Mouse (Mus musculus) ES-Bruce4 (cell line): ENCODE data around the gene Smug1. TPM values are rescaled to one million over a fixed set of nuclear protein-coding genes. Genes with fewer than 3 reads are reported as not detected.

ENCODE experiments used
- H3K27ac ChIP-seq: 2 replicates; pipeline ENCODE4 v1.5.1; 2012; ENCODE audit warnings: low read length, inconsistent platforms; ENCODE audit not compliant: insufficient read depth
- H3K27me3 ChIP-seq: 2 replicates; pipeline ENCODE4 v1.6.1; 2012; ENCODE audit warnings: mild to moderate bottlenecking, low read length, inconsistent platforms; ENCODE audit not compliant: control insufficient read depth, poor library complexity, insufficient read depth, severe bottlenecking
- H3K36me3 ChIP-seq: 2 replicates; pipeline ENCODE4 v1.6.1; 2012; ENCODE audit warnings: inconsistent platforms, mild to moderate bottlenecking, low read length, moderate library complexity; ENCODE audit not compliant: control insufficient read depth, poor library complexity, insufficient read depth, severe bottlenecking
- H3K4me1 ChIP-seq: one replicate; pipeline ENCODE4 v1.8.1; 2011; ENCODE audit warnings: low read length; ENCODE audit not compliant: control insufficient read depth, insufficient read depth
- H3K4me3 ChIP-seq: 2 replicates; pipeline ENCODE4 v1.5.1; 2011; ENCODE audit warnings: low read depth, mild to moderate bottlenecking, low read length
- H3K9ac ChIP-seq: 2 replicates; pipeline ENCODE4 v1.6.1; 2012; ENCODE audit warnings: low read depth, mild to moderate bottlenecking, inconsistent platforms; ENCODE audit not compliant: poor library complexity, severe bottlenecking
- H3K9me3 ChIP-seq: replicated peaks from 2 replicates; pipeline ENCODE4 v1.6.1; 2012; ENCODE audit warnings: mild to moderate bottlenecking, low read length, inconsistent platforms; ENCODE audit not compliant: control insufficient read depth, poor library complexity, insufficient read depth, severe bottlenecking
- CTCF ChIP-seq: IDR thresholded peaks from one replicate; pipeline ENCODE4 v1.8.1; 2011; ENCODE audit warnings: low read depth, low read length
- EP300 ChIP-seq: IDR thresholded peaks from 2 replicates; pipeline ENCODE4 v1.6.1; 2011; ENCODE audit warnings: low read depth, low read length; ENCODE audit not compliant: insufficient read depth
- POLR2A ChIP-seq: IDR thresholded peaks from one replicate; pipeline ENCODE4 v1.8.1; 2011; ENCODE audit warnings: low read length; ENCODE audit not compliant: insufficient read depth
- polyA plus RNA-seq: library from polyadenylated mRNA; stranded (reverse); fragments of >200 nt; gene quantifications from 2 replicates; pipeline ENCODE4 v1.2.4, GENCODE M21; 2011; ENCODE audit warnings: low read depth; ENCODE audit not compliant: missing spikeins, insufficient read depth, insufficient read length

Smug1 gene
- polyA plus RNA-seq, 1 experiment = 15.3 TPM

DNA sequence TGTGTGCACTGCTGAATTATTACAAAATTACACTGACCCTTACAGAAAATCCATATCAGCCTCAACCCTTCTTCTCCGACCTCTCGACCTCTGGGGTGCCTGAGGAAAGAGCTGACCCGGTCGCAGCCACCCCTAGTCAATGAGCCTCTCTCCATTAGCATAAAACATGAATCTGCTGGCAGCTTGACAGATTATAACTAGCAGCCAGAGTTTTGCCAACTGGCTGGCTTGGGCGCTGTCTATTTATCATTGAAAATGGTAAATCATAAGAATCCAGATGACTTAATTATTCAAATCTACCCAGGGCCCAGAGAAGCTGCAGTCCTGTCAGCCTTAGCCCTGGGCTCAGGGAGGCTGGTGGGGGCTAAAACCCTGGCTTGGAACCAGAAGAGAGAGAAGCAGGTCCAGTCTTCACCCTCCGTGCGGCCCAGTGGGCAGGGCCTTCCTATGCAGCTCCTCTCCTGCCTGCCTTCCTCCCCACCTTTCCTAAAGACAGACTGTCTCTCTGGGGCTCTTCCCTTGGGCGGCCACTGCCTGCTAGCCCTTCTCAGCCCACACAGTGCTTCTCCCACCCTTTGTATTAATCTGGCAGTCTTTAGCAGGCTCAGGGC lies 58.7 kb downstream of the Smug1 start:
- Histone ChIP-seq H3K4me1 (no peaks in the 10 kb centered on the region), H3K27me3 (no peaks in the 10 kb centered on the region), H3K27ac (no peak overlapping the region)

DNA sequence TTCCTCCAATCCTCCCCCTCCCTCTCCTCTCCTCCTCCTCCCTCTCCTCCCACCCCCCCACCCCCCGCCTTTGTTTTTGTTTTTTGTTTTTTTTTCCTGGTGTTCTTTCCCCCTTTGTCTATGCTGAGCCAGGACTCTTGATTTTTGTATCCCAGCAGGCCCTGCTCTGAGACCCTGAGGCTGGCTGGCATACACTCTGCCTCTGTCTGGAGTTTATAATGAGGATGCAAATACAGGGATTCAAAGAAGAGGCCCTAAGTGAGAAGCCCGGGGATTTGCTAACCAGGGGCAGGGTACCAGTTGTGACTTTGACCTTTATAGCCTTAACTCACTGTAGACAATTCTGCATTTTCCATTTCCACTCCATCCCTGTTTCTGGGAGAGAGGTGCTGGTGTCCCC lies 60.7 kb downstream of the Smug1 start:
- TF ChIP-seq EP300 (no peak), POLR2A (no peak), CTCF (no peak)
- Histone ChIP-seq H3K27ac (no peak overlapping the region), H3K9me3 (no peaks in the 10 kb centered on the region), H3K4me1 (no peaks in the 10 kb centered on the region), H3K27me3 (peaks cover 8% of the 10 kb centered on the region), H3K36me3 (no peaks in the 10 kb centered on the region), H3K4me3 (no peak overlapping the region), H3K9ac (no peak overlapping the region)

More for the DNA sequence above, 58.7 kb downstream of the Smug1 start:
- H3K36me3 ChIP-seq = no peaks in the 10 kb centered on the region
- H3K4me3 ChIP-seq = no peak overlapping the region
- H3K9ac ChIP-seq = no peak overlapping the region
- no peaks in the 10 kb centered on the region for H3K9me3 ChIP-seq
- TF ChIP-seq EP300 = no peak
- no peak for TF ChIP-seq CTCF
- no peak for TF ChIP-seq POLR2A

Other genes with a start within 250 kb of the Smug1 start
- gene Hoxc13, start 246.0 kb downstream of the Smug1 start, polyA plus RNA-seq = 3.7 and 3.8 TPM in 2 replicates
- gene Hoxc12, start 230.3 kb downstream of the Smug1 start, polyA plus RNA-seq = not detected in 2 replicates
- gene Hoxc11, start 212.7 kb downstream of the Smug1 start, polyA plus RNA-seq = not detected in 2 replicates
- gene Hoxc10, start 200.3 kb downstream of the Smug1 start, polyA plus RNA-seq = not detected in 2 replicates
- not detected in 2 replicates for gene Hoxc5, start 199.6 kb downstream of the Smug1 start, polyA plus RNA-seq
- not detected in 2 replicates for gene Hoxc9, start 190.7 kb downstream of the Smug1 start, polyA plus RNA-seq
- gene Hoxc8, start 176.5 kb downstream of the Smug1 start, polyA plus RNA-seq = 0.40 and 0.45 TPM in 2 replicates
- gene Hoxc6, start 168.8 kb downstream of the Smug1 start, polyA plus RNA-seq = 1.3 TPM in 1 of 2 replicates, not detected in the other
- gene Hoxc4, start 148.2 kb downstream of the Smug1 start, polyA plus RNA-seq = 0.56 and 0.99 TPM in 2 replicates
- gene Cbx5, start 72.7 kb upstream of the Smug1 start, polyA plus RNA-seq = 317 and 328 TPM in 2 replicates
- gene Hnrnpa1, start 73.3 kb upstream of the Smug1 start, polyA plus RNA-seq = 1,629 and 1,787 TPM in 2 replicates
- not detected in 2 replicates for gene Nfe2, start 91.3 kb upstream of the Smug1 start, polyA plus RNA-seq
- 140 and 145 TPM in 2 replicates for gene Copz1, start 105.6 kb upstream of the Smug1 start, polyA plus RNA-seq
- not detected in 2 replicates for gene Gpr84, start 143.5 kb upstream of the Smug1 start, polyA plus RNA-seq
- 26.8 and 29.6 TPM in 2 replicates for gene Zfp385a, start 173.0 kb upstream of the Smug1 start, polyA plus RNA-seq
- 35.6 and 39.5 TPM in 2 replicates for gene Itga5, start 199.7 kb upstream of the Smug1 start, polyA plus RNA-seq